In genomic region chr7:120677001-120677643, GRCm38 (mm10) we compare ENCODE assay signal across 8 mouse cellular contexts. TPM values are rescaled to one million over a fixed set of nuclear protein-coding genes. Genes with fewer than 3 reads are reported as not detected.
DNase-seq lines count a peak whose midpoint lies in the region; ATAC-seq lines count a peak whose summit lies in the region.

Gene Mosmo (plus strand): TSS chr7:120677618.

- peak within 1 kb of the TSS; percentile 69 for H3K27ac ChIP-seq in lung, embryonic 16.5 days (ENCODE audit: low read length)

- peak within 1 kb of the TSS; percentile 87 for H3K4me2 ChIP-seq in lung, embryonic 16.5 days (ENCODE audit: low read depth, low read length)

- peak; percentile 76 for DNase-seq in MN1 (ENCODE audit: low spot score)
- peak; percentile 67 for DNase-seq in cerebellum, adult 8-10 months
- peak; percentile 42 for DNase-seq in layer of hippocampus, adult 9-11 months
- DNase-seq in ovary, postnatal 10 days (ENCODE audit: low spot score) = peak; percentile 55
- peak; percentile 83 for DNase-seq in thymus, postnatal 14 days

- no peaks in the 10 kb centered on the region for H3K36me3 ChIP-seq in lung, embryonic 16.5 days (ENCODE audit: control insufficient read depth, insufficient read depth, low read length)

- no peaks in the 10 kb centered on the region for H3K9me3 ChIP-seq in lung, embryonic 16.5 days (ENCODE audit: control insufficient read depth, low read length)

- peak within 1 kb of the TSS; percentile 95 for H3K4me3 ChIP-seq in lung, embryonic 16.5 days (ENCODE audit: low read length)

- H3K9ac ChIP-seq in lung, embryonic 16.5 days (ENCODE audit: low read length) = peak within 1 kb of the TSS; percentile 93

- peak; percentile 78 for ATAC-seq in frontal cortex, adult (ENCODE audit: low TSS enrichment)
- peak; percentile 60 for ATAC-seq in hematopoietic stem cell, adult 5-6 weeks (replicated peaks in 1 of 2; ENCODE audit: insufficient read depth in 1 of 2, low FRiP score in 2 of 2, low TSS enrichment in 1 of 2, low read depth in 1 of 2, poor library complexity in 2 of 2, severe bottlenecking in 2 of 2)
- peak; percentile 93 for ATAC-seq in lung, embryonic 16.5 days (ENCODE audit: low read depth)

- peaks cover 33% of the 10 kb centered on the region for H3K4me1 ChIP-seq in lung, embryonic 16.5 days (replicated peaks; ENCODE audit: control insufficient read depth, insufficient read depth, low read length)

- WGBS in lung, embryonic 16.5 days = under 1% methylated on average over 31 of the region's 44 CpGs

- H3K27me3 ChIP-seq in lung, embryonic 16.5 days (ENCODE audit: control insufficient read depth, insufficient read depth, low read depth, low read length) = no peaks in the 10 kb centered on the region

RNA-seq across cellular contexts. Expression of gene Mosmo, which starts in this region (rescaled TPM):
- 21.6 and 24.0 TPM in 2 replicates for total RNA-seq in hematopoietic stem cell, adult 5-6 weeks (2017)
- polyA plus RNA-seq in lung, embryonic 16.5 days (2015; fragmentation: Nextera tagmentation; extraction: Ambion mirVana) = 9.8 and 11.7 TPM in 2 replicates

Comparison
In these comparisons a context has a peak if more than half of its experiments do, and no peak if none do; other contexts are left out.
1. Peak in every context shown above with its lines: DNase-seq, ATAC-seq, H3K4me3 ChIP-seq and H3K27ac ChIP-seq.